Mouse (Mus musculus) intestine, postnatal 0 days (tissue): Measurements from ENCODE around the gene Krtap4-7. TPM values are rescaled to one million over a fixed set of nuclear protein-coding genes. Genes with fewer than 3 reads are reported as not detected.
"Not testable (repeated sequence)": the region's sequence is repeated elsewhere in the genome, so short reads cannot be mapped to it uniquely, and the experiment has no call there.

Experiments
- ATAC-seq: fragments of 200-750 bp; cut with Nextera tagmentation; 2 replicates; pipeline ENCODE4 v1.8.0; 2017; ENCODE audit warnings: mild to moderate bottlenecking, moderate TSS enrichment, moderate library complexity
- H3K27ac ChIP-seq: fragments of 300-500 bp; sonication (generic); 2 replicates; pipeline ENCODE4 v1.5.1; 2014; ENCODE audit warnings: mild to moderate bottlenecking, low read depth, low read length, moderate library complexity
- H3K27me3 ChIP-seq: fragments of 300-500 bp; sonication (generic); replicated peaks from 2 replicates; pipeline ENCODE4 v1.6.1; 2014; ENCODE audit warnings: low read length, mixed read lengths; ENCODE audit not compliant: control insufficient read depth, insufficient read depth
- H3K36me3 ChIP-seq: fragments of 300-500 bp; sonication (generic); 2 replicates; pipeline ENCODE4 v1.6.1; 2014; ENCODE audit warnings: mild to moderate bottlenecking, moderate library complexity; ENCODE audit not compliant: control insufficient read depth, insufficient read depth
- H3K4me1 ChIP-seq: fragments of 300-500 bp; sonication (generic); replicated peaks from 2 replicates; pipeline ENCODE4 v1.6.1; 2014; ENCODE audit warnings: antibody characterized with exemption, low read length, mixed read lengths; ENCODE audit not compliant: control insufficient read depth, insufficient read depth
- H3K4me2 ChIP-seq: fragments of 300-500 bp; sonication (generic); replicated peaks from 2 replicates; pipeline ENCODE4 v1.6.1; 2014; ENCODE audit warnings: low read depth, mild to moderate bottlenecking, moderate library complexity
- H3K4me3 ChIP-seq: fragments of 300-500 bp; sonication (generic); 2 replicates; pipeline ENCODE4 v1.5.1; 2014; ENCODE audit warnings: low read depth, low read length
- H3K9ac ChIP-seq: fragments of 300-500 bp; sonication (generic); 2 replicates; pipeline ENCODE4 v1.6.1; 2014; ENCODE audit warnings: mild to moderate bottlenecking, low read depth, low read length
- H3K9me3 ChIP-seq: fragments of 300-500 bp; sonication (generic); 2 replicates; pipeline ENCODE4 v1.6.1; 2016; ENCODE audit warnings: mixed run types; ENCODE audit not compliant: control insufficient read depth
- CTCF ChIP-seq: sonication (generic); IDR thresholded peaks from 2 replicates; pipeline ENCODE4 v1.5.1; 2016; ENCODE audit warnings: low read depth, mild to moderate bottlenecking, control low read depth, antibody characterized with exemption, moderate library complexity
- WGBS: fragments of 180-500 bp; shearing (Covaris S2); extraction: QIAGEN DNeasy Blood & Tissue Kit; methylation state at CpG from one replicate; pipeline ENCODE4 v1.1.7; 2014; 5-methylcytosine and 5-hydroxymethylcytosine counted together
- polyA plus RNA-seq: library from polyadenylated mRNA; unstranded; fragments of >200 nt; fragmentation: Nextera tagmentation; extraction: Ambion mirVana; gene quantifications from 2 replicates; pipeline ENCODE4 v1.2.1, GENCODE M21; 2015

Krtap4-7 gene
- polyA plus RNA-seq = not detected in 2 replicates

- H3K9me3 ChIP-seq, H3K4me1 ChIP-seq, H3K27me3 ChIP-seq, ATAC-seq, H3K36me3 ChIP-seq, H3K9ac ChIP-seq, H3K4me3 ChIP-seq, H3K27ac ChIP-seq, H3K4me2 ChIP-seq: not testable (repeated sequence)
- WGBS = 73% methylated on average over 9 of the region's 9 CpGs
Measured at GRCm38 (mm10) chr11:99643635-99644139, at the start of gene Krtap4-7. Gene Krtap4-7, minus strand, starts transcription at chr11:99644089.

DNA sequence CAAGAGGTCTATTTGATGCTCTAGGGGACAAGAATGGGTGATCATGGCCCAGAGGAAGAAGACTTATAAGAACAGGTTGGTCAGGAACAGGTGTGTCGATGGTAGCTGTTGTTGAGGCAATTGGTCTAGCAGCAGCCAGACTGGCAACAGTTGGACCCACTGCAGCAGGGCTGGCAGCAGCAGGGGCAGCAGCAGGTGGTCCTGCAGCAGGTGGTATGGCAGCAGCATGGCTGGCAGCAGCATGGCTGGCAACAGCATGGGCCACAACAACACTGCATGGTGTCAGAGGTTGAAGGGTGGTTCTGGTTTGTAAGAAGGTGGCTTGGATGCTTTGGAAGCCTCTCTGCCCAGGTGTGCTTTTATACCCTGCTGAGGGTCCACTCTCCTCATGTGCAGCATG, 46.6 kb upstream of the Krtap4-7 start, which contains the start of gene Gm14190:
Gm14190 (minus strand) TSS at position 278 of the 400 bp plus-strand sequence.
- no peak within 1 kb of the TSS for H3K27ac ChIP-seq
- no peak within 1 kb of the TSS for H3K9ac ChIP-seq
- no peaks in the 10 kb centered on the region for H3K4me1 ChIP-seq
- H3K4me3 ChIP-seq = no peak within 1 kb of the TSS
- H3K9me3 ChIP-seq = no peaks in the 10 kb centered on the region
- WGBS = 86% methylated on average over 1 of the region's 1 CpGs
- H3K27me3 ChIP-seq = no peaks in the 10 kb centered on the region
- TF ChIP-seq CTCF = no peak
- no peak within 1 kb of the TSS for H3K4me2 ChIP-seq
- no peaks in the 10 kb centered on the region for H3K36me3 ChIP-seq
- ATAC-seq = no peak

DNA sequence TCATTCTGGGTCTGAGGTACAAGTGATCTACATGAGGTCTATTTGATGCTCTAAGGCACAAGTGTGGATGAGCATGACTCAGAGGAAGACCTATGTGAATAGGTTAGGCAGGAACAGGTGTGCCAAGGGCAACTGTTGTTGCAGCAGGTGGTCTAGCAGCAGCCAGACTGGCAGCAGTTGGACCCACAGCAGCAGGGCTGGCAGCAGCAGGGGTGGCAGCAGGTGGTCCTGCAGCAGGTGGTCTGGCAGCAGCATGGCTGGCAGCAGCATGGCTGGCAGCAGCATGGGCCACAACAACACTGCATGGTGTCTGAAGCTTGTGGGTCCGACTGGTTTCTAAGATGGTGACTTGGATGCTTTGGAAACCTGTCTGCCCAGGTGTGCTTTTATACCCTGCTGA, 41.3 kb upstream of the Krtap4-7 start:
- ATAC-seq, H3K9me3 ChIP-seq, H3K27me3 ChIP-seq, H3K4me2 ChIP-seq, H3K4me3 ChIP-seq, H3K27ac ChIP-seq, H3K36me3 ChIP-seq, H3K9ac ChIP-seq, H3K4me1 ChIP-seq: not testable (repeated sequence)
- WGBS = 77% methylated on average over 1 of the region's 1 CpGs

DNA sequence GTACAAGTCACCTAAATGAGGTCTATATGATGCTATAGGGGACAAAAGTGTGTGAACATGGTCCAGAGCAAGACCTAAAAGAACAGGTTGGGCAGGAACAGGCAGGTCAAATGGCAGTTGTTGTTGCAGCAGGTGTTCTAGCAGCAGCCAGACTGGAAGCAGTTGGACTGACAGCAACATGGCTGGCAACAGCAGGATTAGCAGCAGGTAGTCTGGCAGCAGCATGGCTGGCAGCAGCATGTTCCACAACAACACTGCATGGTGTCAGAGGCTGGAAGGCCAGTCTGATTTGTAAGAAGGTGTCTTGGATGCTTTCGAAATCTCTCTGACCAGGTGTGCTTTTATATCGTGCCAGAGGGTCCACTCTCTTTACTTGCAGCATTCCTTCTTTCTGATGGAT, 39.6 kb upstream of the Krtap4-7 start:
- ATAC-seq = no peak
- Histone ChIP-seq H3K4me2 (no peak overlapping the region), H3K4me1 (no peaks in the 10 kb centered on the region), H3K27me3 (no peaks in the 10 kb centered on the region), H3K27ac (no peak overlapping the region), H3K9me3 (no peaks in the 10 kb centered on the region), H3K9ac (no peak overlapping the region), H3K36me3 (no peaks in the 10 kb centered on the region), H3K4me3 (no peak overlapping the region)
- WGBS = 82% methylated on average over 2 of the region's 2 CpGs
- no peak for TF ChIP-seq CTCF

- Histone ChIP-seq H3K9ac (no peak within 1 kb of the TSS), H3K4me2 (no peak within 1 kb of the TSS), H3K36me3 (no peaks in the 10 kb centered on the region), H3K4me1 (no peaks in the 10 kb centered on the region), H3K27ac (no peak within 1 kb of the TSS), H3K27me3 (no peaks in the 10 kb centered on the region; the same call in 1 of the 2 replicates), H3K9me3 (no peaks in the 10 kb centered on the region), H3K4me3 (no peak within 1 kb of the TSS)
- TF ChIP-seq CTCF = no peak
- ATAC-seq = no peak
Measured at GRCm38 (mm10) chr11:99665860-99666259, 22.0 kb upstream of the Krtap4-7 start, which contains the start of gene Krtap4-6. Gene Krtap4-6, minus strand, starts transcription at chr11:99665960.

- Histone ChIP-seq H3K4me3 (no peak overlapping the region), H3K27ac (no peak overlapping the region), H3K36me3 (no peaks in the 10 kb centered on the region), H3K4me2 (no peak overlapping the region), H3K27me3 (no peaks in the 10 kb centered on the region), H3K9ac (no peak overlapping the region), H3K9me3 (no peaks in the 10 kb centered on the region), H3K4me1 (no peaks in the 10 kb centered on the region)
- TF ChIP-seq CTCF = no peak
- WGBS = 83% methylated on average over 10 of the region's 10 CpGs
- ATAC-seq = no peak
Measured at GRCm38 (mm10) chr11:99662802-99663201, 18.9 kb upstream of the Krtap4-7 start.

DNA sequence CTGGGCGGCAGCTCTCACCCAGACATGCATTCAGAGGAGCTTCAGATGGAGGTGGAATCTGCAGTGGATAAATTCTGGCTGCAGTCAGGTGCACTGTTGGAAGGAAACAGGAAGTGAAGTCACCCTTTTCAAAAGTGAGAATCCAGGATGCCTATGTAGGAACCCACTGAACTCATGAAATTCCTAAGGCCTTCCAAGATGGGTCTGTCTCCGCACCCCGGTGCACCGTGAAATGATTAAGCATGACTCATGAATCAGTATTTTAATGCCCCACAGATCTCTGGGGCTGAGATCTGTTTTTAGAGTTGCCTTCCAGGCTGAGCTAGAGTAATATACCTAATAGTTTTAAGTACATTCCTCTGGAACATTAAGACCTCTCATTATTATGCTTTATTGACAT, 15.4 kb upstream of the Krtap4-7 start:
- Histone ChIP-seq H3K4me1 (no peaks in the 10 kb centered on the region), H3K27me3 (no peaks in the 10 kb centered on the region; the same call in 1 of the 2 replicates), H3K4me2 (no peak overlapping the region), H3K4me3 (no peak overlapping the region), H3K27ac (no peak overlapping the region), H3K36me3 (no peaks in the 10 kb centered on the region), H3K9ac (no peak overlapping the region), H3K9me3 (no peaks in the 10 kb centered on the region)
- WGBS = 88% methylated on average over 4 of the region's 4 CpGs
- no peak for TF ChIP-seq CTCF
- ATAC-seq = no peak

DNA sequence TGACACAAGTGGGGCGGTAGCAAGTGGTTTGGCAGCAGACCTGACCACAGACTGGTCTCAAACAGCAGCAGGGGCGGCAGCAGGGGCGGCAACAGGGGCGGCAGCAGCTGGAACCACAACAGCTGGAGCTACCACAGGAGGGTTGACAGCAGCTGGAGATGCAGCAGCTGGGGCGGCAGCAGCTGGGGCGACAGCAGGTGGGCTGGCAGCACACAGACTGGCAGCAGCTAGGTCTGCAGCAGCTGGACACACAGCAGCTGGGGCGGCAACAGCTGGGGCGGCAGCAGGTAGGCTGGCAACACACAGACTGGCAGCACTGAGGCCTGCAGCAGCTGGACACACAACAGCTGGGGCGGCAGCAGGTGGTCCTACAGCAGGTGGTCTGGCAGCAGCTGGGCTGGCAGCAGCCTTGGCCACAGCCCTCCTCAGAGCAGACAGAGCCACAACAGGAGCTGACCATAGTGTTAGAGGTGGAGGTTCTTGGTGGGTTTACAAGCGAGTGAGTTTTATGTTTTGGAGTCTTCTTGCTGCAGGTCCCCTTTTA, 14.7 kb upstream of the Krtap4-7 start, which contains the start of gene Gm11563:
Gm11563 (minus strand) TSS at position 494 of the 544 bp plus-strand sequence.
- WGBS = 67% methylated on average over 10 of the region's 10 CpGs
- not testable (repeated sequence) for H3K4me1 ChIP-seq, H3K4me2 ChIP-seq, H3K4me3 ChIP-seq, ATAC-seq, H3K9ac ChIP-seq, H3K27me3 ChIP-seq, H3K9me3 ChIP-seq, H3K27ac ChIP-seq, H3K36me3 ChIP-seq
